Mouse (Mus musculus) right cerebral cortex, adult 18-20 months (tissue): ENCODE measurements around the gene Large1.
"Not testable (repeated sequence)": the region's sequence is repeated elsewhere in the genome, so short reads cannot be mapped to it uniquely, and the experiment has no call there.

Experiments used
- DNase-seq: peaks from one replicate; pipeline ENCODE4 v3.0.0; 2022; ENCODE audit warnings: mixed read lengths

Large1 gene

DNA sequence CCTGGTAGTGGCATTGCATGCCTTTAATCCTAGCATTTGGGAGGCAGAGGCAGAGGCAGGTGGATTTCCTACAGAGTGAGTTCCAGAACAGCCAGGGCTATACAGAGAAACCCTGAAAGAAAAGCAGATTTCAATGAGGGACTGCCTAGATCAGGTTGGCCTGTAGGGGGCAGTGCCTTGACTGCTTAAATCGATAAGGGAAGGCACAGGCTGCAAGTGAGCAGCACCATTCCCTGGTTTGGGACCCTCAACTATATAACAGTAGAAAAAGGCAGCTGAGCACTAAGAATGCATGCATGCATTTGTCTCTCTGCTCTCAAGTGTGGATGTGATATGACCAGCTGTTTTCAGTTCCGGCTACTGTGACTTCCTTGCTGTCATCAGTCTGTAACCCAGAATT is 349.5 kb downstream of the Large1 start:
- DNase-seq: peak; percentile 18

DNA sequence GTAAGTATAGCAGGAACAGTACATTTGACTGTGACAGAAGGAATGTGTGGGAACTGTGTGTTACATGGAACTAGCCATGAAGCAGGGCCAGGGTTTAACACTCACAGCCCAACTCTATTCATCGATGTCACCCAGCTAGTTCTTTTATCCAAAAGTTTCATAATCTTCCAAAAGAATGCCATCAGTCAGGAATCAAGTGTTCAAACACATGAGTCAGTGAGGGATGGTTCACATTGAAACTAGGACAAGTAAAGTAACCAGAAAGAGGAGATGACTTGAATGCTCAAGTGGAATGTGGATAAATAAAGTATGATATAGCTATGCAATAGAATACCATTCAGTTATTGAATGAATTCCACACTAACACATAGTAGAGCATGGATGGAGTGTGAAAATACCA is 359.5 kb downstream of the Large1 start:
- no peak for DNase-seq

DNA sequence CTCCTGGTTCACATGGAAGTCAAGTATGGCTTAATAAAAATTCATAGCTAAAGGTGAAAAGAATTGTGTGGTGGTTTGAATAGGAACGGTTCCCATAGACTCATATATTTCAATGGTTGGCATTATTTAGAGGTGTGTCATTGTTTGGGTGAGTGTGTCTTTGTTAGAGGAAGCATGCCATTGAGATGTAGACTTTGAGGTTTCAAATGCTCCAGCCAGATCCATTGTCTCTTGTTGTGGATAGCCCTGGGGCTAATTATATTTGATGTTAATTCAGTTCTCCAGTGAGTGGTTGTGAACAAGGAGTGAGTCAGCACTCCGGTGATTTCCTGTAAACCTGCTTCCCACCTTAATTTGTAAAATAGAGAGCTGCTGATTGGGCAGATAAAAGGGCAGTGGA is 362.9 kb downstream of the Large1 start:
- DNase-seq: no peak

DNA sequence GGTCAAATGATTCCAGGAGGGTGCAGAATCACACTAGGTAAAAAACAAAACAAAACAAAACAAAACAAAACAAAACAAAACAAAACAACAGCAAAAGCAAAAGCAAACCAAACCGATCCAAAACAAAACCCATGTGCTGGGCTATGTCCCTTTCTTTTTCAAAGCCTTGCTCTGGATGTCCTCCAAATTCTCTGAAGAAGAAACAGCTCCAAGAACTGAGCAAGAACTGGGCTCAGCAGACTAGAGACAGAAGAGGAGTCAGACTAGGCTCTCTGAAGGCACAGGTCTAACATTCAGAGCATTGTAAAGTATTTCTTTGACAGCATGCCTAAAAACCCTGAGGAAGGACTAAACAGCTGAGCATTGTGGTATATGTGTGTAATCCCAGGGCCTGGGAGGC is 370.5 kb downstream of the Large1 start:
- no peak for DNase-seq

DNA sequence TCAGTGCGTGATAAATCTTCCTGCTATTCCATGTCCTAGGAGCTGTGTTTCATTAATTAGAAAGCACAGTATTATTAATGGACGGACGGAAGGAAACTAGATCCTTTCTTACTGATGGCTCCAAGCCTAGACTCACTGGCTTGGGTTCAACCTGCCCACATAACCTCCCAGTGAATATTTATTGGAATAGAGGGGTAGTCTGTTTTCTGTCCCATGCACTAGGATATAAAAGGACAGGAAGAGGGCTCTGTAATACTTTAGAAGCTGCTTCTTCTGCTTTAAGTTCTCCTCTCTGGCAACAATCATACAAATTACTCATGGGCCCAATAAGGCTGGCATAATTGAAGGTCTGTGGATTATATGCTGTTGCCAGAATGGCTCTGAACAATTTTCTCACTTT is 398.3 kb downstream of the Large1 start:
- no peak for DNase-seq

DNA sequence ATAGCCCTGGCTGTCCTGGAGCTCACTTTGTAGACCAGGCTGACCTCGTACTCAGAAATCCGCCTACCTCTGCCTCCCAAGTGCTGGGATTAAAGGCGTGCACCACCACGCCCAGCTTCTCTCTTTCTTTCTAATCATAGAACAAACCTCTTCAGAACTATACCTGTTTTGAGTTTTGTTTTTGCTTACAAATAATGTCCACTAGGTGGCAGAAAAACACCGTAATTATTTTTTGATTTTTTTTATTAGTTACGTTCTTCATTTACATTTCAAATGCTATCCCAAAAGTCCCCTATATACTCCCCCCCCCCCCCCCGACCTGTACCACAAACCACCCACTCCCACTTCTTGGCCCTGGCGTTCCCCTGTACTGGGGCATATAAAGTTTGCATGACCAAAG is 411.9 kb downstream of the Large1 start:
- not testable (repeated sequence) for DNase-seq

DNA sequence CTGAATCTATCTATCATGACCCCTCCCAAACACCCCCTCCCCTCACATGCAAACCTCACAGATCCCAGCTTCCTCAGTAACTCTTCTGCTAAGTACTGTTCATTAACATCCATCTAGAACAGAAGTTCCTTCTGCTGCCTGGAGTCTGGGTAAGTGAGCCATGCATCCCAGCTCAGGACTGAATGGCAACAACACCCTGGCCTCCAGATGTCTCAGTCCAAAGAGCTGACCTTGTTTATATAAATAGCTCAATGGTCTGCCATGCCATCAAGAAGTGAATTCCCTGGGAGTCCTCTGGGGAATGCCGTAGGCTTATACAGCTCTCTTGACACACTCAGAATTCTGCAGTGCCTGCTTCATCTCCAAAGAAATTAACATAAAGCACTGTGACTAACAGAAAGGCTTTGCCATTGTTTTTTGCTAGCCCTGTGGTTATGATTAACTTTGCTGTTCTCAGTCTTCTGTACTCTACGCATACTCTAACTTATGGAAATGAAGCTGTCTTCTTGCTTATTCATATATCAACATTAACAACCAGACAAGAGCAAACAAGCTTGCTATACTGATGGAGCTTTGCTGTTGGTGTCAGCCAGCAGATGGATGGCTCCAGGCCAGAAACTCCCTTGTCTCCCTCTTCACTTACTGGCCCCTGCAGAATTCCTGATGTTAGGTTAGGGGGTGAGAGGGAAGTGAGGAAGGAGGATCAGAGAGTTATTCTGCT is 434.0 kb downstream of the Large1 start:
- no peak for DNase-seq

DNA sequence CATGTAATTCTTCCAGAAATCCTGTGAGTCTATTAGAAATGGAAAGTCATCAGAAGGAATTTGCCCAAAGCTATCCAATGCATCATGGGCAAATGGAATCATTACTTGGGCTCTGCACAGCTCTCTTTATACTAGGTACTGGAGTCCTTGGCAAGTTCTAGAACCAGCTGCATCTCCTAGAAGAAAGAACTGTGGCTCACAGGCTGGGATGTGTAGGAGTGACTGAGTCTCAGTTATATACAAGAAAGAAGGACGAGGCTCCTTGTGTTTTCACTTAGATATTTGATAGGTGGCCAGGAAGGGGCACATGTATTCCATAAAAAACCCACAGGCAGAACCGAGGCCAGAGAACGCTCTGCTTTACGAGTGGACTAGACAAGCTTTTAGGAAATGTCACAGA is 447.8 kb downstream of the Large1 start:
- DNase-seq: no peak

DNA sequence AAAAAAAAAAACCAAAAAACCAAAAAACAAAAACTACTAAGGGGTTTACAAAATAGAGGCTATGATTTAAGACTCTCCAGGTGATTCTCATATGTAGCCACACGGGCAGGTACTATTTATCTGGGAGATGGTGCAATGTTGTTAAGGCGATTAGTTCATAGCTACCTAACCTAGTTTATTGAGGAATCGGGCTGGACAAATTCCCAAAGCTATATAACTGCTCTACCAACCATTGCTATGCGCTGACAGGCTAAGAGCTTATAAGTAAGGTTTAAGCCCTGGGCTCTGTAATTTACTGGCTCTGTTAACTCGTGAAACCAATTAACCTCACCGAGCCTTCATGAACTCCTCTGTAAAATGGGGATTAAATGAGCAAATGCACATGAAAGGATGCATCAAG is 451.7 kb downstream of the Large1 start:
- no peak for DNase-seq

DNA sequence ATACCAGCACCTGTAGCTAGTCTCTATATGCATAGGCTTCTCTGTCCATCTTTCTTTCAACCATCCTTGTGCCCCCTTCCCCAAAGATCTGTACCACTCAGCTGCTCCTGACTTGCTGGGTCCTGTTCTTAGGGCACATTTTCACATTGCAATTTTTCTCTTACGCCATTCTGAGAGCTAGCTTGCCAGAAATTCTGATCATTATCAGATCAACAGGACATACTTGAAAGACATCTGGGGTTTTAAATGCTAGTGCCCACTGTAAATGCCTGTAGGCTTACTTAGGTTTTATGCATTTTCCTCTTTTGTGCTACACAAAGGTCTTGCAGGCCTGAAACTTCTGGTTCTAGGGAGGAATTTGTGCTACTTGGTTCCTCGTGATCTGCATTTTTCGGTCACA is 454.0 kb downstream of the Large1 start:
- no peak for DNase-seq

DNA sequence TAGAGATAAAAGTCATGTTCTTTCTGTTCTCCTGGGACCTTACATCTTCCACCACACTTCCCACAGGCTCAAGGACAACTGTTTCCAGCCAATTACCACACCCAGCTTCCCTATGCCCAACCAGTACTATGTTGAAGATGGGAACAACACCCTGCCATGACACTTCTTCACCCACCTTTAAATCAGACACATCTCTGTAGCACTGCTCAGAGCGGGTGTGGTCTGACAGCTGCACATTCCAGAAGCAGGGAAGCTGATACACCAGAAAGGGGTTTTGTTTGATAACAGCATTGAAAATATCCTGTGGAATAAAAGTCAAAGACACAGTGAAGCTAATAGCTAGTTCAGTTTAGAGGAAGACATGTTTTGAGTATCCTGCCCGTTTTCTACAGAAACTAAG is 470.3 kb downstream of the Large1 start:
- DNase-seq: no peak

DNA sequence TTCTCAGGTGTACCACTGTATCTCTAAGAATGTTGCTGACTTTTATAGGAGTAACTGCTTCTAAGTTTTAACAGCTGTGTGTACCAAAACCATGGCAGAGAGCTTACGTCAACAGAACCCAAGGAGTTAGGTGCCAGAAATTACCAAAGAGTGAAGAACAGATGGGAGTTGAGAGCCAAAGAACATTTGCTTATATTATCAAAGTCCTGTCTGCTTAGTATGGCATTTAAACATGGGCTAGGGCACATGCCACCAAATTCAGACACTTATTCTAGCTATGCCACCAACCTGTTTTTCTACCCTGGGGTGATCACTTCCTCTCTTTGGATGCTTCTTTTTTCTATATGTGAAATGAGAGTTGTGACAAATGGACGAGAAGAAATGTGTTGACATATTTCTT is 479.9 kb downstream of the Large1 start:
- DNase-seq: no peak

DNA sequence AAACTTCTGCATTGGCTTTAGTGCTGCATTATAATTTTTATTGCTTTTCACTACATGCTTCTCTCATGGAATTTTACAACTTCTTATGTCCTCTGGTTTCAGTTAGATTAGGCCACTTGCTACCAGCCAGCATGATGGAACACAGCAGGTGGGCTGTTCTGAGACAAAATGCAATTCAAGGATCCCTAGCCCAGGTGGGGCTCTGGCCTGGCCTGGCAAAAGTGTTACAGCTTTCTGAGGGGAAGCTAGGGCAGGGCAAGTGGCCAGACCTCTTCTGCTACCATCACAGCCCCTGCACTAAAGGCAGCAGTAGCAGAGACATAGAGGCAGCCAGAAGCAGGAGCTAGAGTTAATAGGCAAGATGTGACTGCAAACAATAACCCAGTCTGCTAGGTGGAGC is 506.5 kb downstream of the Large1 start:
- DNase-seq: no peak

DNA sequence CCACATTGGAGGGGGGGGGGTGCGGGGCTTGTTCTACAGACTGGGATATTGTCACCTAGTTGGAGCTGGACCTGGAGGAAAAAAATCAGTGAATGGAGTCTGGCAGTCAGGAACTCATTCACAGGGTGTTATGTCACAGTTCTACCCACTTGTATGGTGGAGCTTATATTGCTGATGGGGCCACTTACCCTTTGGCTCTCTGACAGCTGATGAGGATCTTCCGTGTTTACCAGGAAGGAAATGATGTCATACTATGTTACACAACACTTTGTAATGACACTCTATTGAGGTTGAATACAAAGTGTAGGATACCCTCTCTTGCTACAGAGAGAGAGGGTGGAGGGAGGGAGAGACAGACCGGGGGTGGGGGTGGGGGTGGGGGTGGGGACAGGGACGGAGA is 517.5 kb downstream of the Large1 start:
- no peak for DNase-seq

DNA sequence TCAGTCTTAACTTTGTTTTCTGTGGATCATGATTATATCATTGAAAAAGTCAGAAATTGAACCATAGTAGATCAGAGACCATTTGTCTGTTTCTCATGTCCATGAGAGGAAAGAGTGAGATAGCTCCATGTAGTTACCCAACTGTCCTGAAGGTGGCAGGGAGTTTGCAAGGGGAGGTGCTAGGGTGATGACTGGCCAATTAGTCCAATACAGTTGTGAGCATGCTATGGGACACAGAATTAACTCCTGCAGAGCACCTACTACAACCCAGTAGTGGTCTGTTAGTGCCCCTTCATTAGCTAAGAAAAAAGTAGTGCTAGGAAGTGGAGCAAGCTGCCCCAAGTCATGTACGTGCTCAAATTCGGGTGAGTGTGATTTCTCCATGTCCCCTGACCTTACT is 520.2 kb downstream of the Large1 start:
- DNase-seq: no peak

DNA sequence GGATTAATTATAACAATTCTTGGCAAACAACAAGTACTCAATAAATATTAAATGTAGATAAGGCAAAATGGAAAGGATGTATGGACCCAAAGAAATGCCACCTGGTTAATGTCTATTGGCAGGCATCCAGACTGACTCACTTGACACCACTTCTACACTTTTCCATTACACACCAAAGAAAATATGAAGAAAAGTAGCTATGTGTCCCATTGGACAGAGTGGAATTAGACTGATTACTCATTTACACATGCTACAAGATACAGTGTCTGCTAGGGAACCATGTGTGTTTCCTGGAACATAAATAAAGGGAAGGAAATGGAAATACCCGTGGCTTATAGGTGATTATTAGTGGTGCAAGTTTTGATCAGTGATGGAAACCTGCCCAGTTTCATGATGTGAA is 521.0 kb downstream of the Large1 start:
- no peak for DNase-seq

DNA sequence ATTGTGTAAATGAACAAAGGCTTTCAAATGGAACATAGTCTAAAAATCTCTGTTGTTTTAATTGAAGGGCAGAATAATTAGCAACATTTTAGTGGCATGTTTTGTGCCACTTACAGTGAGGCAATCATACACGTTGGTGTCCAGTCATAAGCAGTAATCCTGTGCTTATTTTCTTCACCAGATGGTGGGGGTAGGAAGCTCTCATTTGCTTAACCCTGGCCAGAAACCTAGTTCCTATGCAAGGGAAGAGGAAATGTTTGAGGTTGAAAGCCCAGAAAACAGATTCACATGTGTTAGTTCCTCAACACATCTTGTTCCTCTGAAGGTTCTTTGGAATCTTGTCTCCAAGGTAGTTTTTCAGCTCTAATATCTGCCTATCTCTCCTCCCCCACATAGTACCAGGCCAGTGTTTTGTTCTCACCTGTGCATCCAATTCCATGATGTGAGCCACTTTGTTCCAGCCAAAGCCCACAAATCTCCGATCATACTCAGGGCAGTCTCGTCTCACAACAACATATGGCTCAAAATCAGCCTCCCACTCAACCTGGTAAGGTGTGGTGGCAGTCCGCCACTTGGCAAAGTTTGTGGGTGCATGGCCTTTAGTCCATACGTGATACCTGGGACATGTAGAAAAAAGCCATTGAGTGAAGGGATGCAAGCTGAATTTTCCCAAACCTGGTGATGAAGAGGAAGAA is 535.5 kb downstream of the Large1 start:
- DNase-seq: no peak

DNA sequence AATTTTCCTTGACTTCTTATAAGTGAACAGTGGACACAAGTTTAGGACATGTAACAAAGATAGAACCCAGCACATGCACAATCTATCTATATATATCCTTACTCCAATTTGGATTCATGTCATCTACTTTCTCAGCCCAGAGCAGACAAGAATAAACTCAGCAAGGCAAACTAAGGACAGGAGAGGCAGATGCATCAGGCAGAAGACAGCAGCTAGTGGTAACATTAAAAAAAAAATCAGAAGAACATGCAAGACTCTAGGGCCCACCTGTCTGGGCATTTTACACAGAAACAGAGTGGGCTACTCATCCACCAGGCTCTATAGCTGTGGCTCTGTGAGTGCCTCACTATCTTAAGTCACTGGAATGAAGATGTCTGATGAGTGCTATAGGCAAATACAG is 536.7 kb downstream of the Large1 start:
- DNase-seq: no peak

DNA sequence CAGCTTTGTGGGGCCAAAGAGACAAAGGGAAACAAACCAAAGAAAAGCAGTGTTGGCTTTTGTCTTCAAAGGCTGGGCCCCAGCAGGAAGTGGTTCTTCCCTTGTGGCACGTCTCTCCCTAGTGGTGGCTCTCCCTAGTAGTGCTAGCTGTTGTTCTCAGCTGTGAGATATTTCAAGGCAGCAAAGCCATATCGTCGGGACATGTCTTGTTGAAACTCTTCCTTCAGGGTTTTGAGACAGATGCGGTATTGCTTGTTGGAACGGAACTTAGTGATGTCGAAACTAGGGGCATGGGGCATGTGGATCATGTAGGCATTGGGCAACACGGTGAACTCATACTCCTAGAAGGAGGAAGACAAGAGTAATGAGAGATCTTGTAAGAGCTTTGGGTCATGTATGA is 537.7 kb downstream of the Large1 start:
- no peak for DNase-seq

DNA sequence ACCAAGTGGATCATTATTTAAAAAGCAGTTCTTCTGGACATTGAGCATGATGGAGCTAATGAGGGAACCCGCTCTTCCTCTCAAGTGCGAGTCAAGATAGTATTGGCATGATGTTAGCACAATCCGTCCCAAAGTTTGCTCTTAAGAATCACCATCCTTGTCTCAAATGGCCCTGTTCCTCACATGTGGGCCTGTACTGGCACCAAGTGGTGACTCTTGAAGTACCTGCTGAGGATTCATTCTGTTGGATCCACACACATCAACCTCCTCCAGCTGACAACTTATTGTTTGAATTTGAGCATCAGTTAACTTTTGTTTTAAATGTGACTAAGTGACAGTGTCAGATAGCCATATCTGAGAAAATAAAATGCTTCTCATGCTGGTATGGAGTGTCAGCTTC is 540.6 kb downstream of the Large1 start:
- DNase-seq: no peak

DNA sequence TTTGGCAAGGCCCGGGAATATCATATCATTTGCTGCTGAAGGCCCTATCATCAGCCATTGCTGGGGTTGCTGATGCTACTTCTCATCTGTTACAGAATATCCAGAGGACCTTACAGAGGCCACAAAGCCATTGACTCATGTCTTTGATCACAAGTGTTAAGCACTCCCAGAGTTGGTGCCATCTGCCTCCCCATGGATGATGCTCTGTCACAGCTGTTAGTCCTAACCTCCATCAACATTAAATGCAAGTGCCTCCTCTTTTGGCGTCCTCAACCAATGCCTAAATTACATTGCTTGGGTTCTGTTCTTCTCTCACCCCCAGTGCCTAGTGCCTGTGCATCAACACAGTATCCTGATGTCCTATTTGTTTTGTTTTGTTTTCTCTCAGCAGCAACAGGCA is 551.8 kb downstream of the Large1 start:
- DNase-seq: no peak

DNA sequence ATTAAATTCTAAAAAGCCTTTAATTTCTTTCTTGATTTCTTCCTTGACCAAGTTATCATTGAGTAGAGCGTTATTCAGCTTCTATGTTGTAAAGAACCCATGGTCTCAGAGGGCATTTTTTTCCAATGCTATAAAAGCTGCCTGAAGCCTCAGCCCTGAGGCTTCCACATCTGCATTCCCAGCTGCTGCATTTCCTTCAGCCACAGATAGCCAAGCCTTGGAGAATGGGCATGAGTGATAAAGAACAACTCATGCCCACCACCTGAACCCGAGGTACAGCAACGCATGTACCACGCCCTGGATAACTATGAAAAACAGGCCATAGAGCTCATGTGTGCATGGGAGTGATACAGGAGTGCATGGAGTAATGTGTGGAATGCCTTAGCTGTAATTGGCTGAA is 572.7 kb downstream of the Large1 start:
- no peak for DNase-seq

DNA sequence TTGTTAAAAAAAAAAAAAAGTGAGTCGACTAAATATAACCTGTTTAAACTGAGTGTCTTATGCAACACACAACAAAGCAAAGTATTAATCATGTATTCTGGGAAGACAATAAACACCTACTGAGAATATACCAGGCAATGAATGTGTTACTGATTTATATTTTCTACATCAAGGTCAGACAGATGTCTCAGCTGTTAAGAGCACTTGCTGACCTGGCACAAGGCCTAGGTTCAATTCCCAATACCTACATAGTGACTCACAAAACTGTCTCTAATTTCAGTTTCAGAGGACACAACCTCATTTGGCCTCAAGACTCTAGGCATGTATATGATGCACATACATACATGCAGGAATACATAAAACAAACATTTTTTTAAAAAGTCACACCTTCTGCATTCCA is 575.5 kb downstream of the Large1 start:
- DNase-seq: no peak

DNA sequence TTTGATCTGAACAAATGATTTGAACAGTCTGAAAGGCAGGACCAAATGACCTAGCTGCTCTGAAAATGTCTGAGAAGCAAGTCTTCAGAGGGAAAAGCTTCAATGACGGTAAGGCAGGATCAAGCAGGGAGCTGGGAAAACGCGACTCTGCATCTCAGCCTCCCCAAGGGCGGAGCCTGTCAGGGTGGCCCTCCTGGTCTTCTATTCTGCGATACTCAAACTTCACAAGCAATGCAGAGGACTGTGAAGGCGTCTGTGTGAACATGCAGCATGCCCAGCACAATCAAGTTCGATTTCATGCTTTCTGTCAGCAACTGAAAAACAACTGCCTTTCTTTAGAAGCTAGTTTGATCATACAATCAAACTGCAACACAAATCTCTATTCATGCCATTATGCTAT is 586.6 kb downstream of the Large1 start:
- no peak for DNase-seq

DNA sequence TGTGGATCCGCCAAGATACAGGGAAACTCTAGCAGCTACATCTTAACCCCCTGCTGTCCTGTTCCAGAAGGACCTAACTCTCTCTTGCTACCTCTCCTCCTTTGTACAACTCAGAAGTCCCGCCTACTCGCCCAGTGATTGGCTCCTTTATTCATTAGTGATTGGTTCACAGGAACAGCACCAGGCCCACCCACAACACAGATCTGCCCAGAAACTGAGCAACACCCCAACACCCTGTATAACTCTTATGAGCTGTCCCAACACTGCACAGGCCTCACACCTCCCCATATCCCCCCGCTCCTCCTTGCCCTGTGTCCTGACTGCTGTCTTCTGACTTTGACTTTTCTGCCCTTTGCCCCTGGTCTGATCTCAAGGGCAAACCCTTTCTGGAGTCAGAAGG is 587.6 kb downstream of the Large1 start:
- DNase-seq: no peak
